Mouse (Mus musculus): ENCODE results near the gene Gm15262.
"Not testable (repeated sequence)": the region's sequence is repeated elsewhere in the genome, so short reads cannot be mapped to it uniquely, and the experiment has no call there.

Gm15262 gene

GRCm38 (mm10) chrX:161287156-161287555 is at the start of gene Gm15262:
Gene Gm15262, plus strand, starts transcription at chrX:161287456.
- not testable (repeated sequence) for DNase-seq (ENCODE audit: low read depth)

GRCm38 (mm10) chrX:161308131-161308530 is 20.9 kb downstream of the Gm15262 start:
- no peak for DNase-seq (ENCODE audit: low read depth)

- DNase-seq (ENCODE audit: low read depth), result no peak
Observed at GRCm38 (mm10) chrX:161316443-161316842, 29.2 kb downstream of the Gm15262 start.

- DNase-seq (ENCODE audit: low read depth), result peak; percentile 31
Observed at GRCm38 (mm10) chrX:161370927-161371326, 83.7 kb downstream of the Gm15262 start.

GRCm38 (mm10) chrX:161371461-161371860 is 84.2 kb downstream of the Gm15262 start:
- no peak for DNase-seq (ENCODE audit: low read depth)

- DNase-seq (ENCODE audit: low read depth), result peak; percentile 39
Observed at GRCm38 (mm10) chrX:161375568-161375967, 88.3 kb downstream of the Gm15262 start.

GRCm38 (mm10) chrX:161385791-161386190 is 98.5 kb downstream of the Gm15262 start:
- DNase-seq (ENCODE audit: low read depth), result peak; percentile 20

GRCm38 (mm10) chrX:161387942-161388341 is 100.7 kb downstream of the Gm15262 start:
- no peak for DNase-seq (ENCODE audit: low read depth)

GRCm38 (mm10) chrX:161399110-161399509 is 111.9 kb downstream of the Gm15262 start:
- DNase-seq (ENCODE audit: low read depth), result peak; percentile 70

GRCm38 (mm10) chrX:161411151-161411550 is 123.9 kb downstream of the Gm15262 start:
- no peak for DNase-seq (ENCODE audit: low read depth)
